Mouse (Mus musculus): Measurements from ENCODE around the gene Zfp871.

Gene Zfp871

DNA sequence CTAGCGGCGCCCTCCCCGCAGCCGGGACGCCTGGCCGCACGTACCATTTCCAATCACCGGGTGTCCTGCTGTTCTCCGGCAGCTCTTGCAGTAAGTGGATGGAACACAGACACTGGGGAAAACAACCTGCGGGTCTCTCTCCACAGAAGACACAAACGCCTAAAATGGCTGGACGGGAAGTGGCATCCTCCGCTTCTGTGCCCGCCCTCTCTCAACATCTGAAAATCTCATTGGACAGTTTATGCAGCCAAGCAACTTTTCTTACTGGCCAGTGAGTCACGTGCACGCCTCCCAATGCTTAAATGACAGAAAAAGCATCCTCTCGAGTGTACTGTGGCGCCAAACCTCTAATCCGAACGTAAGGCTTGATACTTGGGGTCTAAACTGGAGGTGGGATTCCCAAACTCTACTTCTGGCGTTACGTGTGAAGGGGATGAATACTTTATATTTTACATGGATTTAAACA lies at the start of gene Zfp871:
TSS of gene Zfp871 (minus strand) at position 194 of the 466 bp plus-strand sequence.
- DNase-seq, result peak; percentile 93

DNA sequence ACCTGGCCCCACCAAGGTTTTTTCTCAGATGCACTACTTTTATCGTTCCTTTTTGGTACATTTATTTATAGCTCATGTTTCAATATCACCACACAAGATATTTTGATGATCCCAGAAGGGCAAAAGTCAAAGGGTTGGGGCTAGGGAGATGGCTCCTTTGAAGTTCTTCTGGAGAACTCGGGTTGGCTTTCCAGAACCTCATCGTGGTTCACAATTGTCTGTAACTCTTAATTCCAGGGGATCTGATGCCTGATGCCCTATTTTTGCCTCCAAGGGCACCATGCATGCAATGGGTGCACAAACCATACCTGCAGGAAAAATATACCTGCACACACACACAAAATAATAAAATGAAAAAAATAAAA lies 42.3 kb upstream of the Zfp871 start:
- no peak for DNase-seq

DNA sequence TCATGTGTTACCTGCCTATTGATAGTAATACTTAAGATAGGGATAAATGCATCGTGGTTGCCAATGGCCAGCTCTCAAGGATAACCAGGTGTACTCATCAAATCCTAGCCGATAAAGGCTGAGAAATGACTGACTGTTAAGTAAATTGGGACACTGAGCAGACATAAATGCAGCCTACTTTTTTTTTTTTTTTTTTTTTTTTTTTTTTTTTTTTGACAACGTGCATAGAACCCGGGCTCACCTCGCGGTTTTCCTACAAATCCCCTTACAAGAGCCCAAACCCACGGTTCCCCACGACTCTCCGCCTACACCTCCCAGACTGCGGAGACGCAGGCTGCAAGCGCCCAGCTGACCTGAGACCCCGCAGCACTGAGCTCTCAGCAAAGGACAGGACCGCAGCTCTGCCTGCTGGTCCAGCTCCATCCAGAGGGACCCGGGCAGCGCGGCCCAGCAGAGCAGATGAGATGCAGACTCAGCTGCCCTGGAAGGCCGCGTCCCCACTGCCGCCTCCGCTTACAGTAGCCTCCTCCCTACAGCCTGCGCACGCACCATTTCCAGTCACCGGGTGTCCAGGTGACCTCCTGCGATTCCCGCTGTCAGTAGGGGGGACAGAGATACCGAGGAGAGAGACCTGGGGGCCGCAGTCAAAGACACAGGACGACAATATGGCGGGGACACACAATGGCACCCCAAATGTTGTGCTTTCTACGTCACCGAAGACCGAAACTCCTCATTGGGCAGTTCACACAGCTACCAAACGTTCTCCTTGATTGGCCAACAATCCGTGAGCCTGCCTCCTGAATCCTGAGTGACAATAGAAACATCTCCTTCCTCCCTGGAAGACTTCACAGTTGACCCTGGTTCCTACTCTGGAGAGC lies 41.7 kb upstream of the Zfp871 start, which contains the start of gene Zfp799:
TSS of gene Zfp799 (minus strand) at position 722 of the 878 bp plus-strand sequence.
- peak; percentile 87 for DNase-seq

DNA sequence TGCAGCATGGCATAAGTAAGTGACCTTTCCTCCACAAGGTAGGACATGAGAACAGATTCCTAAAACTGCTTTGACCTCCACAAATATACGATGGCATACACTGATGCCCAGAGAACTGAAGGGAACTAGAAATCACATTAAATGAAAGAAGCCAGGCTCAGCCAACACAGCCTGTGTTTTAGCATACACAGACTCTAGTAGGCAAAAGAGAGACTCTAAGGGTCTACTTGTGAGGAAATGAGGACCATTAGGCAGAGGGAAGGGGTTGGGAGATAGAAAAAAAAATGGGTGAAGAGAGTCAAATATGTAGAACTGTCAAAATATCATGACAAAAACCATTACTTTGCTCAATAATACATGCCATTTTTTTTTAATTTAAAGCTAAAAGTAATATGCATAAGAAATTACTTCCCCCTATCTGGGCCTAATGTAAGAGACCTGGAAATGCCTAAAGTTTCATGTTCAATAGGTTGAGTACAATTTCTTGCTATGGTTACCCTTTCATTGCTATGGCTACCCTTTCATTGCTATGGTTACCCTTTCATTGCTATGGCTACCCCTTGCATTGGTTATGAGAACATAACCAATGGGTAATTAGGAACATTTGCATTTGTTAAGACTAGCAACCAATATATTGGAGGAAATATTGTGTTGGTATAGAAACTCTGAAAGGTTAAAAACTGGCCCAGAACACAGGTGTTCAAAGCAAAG lies 28.1 kb upstream of the Zfp871 start:
- DNase-seq, result no peak

DNA sequence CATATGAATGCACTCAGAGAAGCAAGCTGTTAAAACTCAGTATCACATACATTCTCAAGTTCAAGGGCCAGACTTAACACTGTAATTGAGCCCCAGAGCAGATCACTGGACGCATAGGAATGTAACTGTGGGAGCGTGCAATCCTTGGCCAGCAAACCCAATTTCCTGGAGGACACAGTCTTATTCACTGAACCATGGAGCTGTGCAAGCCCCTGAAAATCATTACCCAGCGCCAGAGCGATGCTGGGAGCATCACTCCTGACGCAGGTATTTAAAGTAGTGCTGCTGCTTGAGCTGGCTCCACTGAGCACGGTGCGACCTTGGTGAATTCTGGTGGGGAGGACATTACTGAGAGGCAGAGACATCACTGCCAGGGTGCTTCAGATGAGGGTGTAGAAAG lies 26.0 kb upstream of the Zfp871 start:
- DNase-seq, result no peak

DNA sequence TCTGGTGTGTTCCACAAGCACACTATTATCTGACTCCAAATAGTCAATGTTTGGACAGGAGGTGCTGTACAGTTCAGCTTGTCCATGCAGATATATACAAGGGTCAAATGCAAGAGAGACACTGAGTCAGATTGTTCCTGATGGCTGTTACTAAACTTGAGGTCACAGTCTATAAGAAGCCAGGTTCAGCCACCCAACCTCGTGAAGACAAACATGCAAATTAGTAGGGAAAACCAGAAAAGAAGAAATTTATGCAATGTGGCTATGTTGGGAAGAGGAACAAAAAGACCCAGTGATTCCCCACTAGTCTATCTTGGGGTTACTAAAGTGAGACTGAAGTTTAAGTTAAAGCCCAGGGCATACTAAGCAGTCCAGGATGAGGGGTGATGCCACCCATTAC lies 22.6 kb upstream of the Zfp871 start:
- DNase-seq, result no peak

DNA sequence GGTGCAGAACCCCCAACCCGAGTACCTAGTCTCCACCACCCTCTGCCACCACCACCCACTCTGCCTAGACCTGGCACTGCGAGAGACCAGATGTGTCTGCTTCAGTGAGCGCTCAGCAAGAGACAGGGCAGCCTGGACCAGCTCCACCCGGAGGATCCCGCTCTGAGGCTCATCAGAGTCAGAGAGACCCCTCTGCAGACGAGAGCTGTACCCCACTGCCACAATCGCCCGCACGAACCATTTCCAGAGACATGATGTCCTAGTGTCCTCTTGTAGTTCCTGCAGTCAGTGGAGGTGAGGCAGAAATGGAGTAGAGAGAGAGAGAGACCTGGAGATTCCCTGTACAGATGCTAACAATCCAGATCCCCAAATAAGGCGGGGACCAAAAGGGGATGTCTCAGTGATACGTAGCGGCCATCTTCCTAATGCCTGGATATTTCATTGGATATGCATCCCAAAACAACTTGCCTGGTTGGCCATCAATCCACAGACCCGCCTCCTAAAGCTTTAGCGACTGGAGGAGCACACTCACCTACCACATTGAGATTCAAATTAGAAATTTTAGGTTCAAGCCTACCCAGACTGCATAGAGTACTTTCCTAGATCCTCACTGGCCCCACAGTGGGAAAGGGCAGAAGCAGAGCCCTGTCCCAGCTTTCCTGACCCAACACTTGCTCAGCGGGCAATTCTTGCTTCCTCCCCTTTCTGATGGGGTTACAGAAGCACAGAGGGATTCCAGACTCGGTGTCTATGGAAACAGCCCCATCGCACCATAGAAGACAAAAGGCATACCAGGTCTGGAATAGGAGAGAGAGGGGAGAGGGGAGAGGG lies 21.7 kb upstream of the Zfp871 start, which contains the start of gene Zfp811:
TSS of gene Zfp811 (minus strand) at position 388 of the 831 bp plus-strand sequence.
- peak; percentile 77 for DNase-seq

DNA sequence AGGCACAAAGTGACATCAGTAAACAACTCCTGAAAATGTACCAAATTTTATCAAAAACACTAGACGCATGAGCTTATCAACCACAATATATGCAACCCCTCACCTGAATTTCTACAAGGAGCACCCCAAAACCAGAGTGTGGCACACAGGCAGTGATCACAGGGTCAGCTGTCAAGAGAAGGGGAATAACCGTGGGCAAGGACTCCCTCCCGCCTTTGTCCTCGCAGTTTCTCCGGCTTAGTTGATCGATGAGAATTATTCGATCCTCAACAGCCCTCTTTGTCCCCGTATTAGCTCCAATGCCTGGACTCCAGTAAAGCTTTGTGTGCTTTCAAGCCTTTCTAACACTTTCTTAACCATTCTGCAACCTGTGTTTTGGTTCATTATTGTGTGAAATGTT lies 20.8 kb upstream of the Zfp871 start:
- DNase-seq, result no peak

DNA sequence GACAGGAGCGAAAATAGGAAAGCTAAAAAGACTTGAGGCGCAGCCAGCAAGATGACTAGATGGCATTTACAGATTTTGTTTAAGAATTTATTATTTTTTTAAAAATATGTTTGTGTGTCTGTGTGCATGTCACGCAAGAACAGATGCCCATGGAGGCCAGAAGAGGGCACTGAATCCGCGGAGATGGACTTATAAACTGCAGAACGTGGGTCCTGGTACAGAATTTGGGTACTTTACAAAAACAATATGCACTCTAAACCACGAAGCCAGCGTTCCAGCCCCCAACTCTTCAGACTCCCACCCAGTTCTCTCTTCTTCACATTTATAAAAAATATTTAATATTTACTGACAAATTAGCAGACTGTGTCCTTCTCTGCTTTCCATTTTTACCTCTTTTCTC lies 1.2 kb upstream of the Zfp871 start:
- DNase-seq, result no peak

DNA sequence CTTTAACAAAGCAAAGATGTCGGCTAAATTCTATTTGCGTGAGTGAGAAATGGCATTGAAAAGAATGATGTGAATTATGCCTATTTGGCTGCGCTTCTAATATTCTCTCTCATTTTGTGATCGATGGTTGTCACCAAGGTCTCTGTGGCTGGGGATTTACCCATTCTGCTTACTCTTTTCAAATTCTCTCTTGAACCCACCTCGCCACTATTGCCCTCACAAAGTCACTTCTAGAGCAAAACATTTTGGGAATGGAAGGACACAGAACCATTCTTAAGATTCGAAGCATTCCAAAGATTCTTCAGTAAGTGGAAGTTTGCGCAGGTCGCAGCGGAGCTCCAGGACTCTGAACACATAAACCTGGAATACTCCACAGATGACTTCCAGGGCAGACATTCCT lies 489 bp upstream of the Zfp871 start:
- no peak for DNase-seq

DNA sequence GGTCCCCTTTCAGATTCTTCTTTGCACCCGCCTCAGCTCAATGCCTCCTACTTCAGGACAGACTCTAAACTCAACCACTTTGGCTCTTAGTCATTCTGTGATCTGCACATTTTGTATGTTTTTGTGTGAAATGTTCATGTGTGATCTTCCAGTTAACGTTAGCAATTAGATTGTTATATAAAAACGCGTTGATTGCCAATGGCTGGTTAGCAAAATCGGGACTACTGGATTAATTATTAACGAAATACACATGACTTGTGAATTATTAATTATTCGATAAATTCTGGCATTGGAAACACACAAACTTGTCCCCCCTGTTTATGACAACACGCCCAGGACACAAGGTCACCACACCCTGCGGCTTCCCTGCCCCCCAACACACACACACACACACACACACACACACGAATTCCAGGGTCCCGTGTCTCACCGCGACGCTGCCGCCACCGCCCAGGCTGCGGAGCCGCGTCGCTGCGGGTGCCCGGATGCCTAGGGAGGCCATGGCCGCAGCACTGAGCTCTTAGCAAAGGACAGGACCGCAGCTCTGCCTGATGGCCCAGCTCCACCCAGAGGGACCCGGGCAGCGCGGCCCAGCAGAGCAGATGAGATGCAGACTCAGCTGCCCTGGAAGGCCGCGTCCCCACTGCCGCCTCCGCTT lies 522 bp downstream of the Zfp871 start:
- peak; percentile 46 for DNase-seq

DNA sequence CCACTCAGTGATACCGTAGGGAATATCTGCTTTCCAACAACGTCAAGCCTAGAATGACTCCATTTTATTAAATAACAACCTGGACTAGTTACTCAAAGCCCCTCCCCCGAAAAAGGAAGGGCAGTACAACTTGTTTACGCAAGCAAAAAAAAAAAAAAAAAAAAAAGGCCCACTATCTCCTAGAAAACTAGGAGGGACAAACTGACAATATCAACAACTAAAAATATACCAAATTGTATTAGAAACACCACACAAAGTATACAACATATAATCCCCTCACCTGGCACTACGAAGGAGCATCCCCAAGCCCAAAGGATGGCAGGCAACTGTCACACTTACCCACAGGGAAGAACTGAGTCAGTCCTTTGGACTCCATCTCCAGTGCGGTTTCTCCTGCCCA lies 1.1 kb downstream of the Zfp871 start:
- no peak for DNase-seq

DNA sequence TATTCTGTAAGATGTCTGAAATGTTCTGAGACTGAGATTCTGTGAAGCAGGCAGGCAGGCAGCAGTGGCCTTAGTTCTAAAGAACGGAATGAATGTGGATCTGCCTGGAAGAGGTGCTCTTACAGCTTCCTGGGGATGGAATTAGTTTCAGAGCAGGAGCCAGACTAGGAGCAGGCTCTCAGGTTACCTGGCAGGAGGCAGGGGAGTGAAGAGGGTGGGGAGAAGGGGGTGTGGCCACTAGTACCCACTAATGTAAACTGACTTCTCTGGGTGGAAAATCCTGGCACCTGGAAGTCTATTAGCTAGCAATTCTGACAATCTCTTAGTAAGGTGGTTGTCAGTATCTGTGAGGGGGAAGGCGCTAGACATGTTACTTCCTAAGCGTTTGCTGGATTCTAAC lies 2.4 kb downstream of the Zfp871 start:
- no peak for DNase-seq

DNA sequence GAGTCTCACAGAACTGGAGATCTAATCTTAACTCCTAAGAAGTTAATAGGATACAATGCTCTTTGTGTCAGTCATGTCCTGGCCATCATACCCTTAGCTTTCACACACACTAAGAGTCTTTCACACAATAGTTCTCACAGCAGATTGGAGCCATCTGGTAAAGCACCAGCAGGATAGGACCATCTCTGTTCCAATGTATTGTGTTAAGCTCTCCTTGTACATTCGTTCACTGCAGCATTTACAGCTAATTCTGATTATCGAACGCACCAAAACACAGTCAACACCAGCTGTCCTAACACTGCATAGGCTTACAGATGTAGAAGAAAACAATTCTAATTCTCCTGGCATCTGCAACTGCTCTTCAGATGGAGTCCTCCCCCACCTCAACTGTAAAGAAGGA lies 10.5 kb downstream of the Zfp871 start:
- DNase-seq, result no peak

DNA sequence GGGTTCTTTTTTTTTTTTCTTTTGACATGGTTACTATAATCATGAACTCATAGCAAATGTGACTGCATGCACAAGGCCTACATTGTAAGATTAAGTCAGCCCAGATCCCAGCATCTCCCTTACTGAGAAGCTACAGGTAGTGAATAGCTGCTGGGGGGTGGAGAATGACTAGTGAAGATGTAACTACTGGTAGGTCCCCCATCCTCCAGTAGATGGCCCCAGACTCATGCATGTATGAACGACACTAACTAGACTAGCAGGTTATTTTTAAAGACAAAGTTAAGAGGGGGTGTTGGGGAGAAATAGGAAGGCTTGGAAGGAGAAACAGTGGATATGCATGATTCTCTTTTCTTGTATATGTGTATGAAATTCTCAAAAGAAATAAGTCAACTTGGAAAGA lies 16.9 kb downstream of the Zfp871 start:
- no peak for DNase-seq

DNA sequence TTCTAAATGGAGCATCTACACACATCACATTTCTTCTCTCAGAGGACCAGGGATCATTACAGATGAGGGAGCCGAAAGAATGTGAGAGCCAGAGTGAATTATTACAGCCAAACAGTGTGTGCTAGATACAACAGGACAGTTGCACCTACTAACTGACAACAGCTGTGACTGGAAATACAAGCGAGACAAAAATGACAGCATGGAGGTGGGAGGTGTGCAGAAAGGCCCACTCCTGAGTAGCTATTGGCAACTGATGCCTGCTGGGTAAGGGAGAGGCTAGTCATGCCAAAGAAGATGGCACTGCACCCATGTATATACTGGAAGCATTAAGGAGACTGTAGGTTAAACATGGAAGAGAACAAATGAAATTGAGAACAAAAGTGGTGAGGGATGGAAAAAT lies 21.7 kb downstream of the Zfp871 start:
- DNase-seq, result no peak

DNA sequence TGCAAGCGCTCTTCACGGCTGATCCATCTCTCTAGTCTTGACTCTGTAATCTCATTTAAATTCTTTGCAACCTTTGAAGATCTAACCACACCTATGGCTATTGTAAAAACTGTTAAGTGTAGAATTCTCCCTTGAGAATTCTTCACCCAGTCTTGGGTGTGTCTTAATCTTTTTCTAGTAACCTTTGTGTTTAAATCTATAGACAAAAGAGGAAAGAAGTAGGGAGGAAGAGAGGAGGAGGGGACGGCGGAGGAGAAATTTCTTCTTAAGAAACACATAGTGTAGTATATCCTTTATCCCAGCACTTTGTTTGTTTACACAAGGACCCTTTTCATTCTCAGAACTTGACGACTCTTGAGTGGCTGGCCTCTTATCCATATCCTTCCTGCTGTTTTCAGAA lies 30.8 kb downstream of the Zfp871 start:
- no peak for DNase-seq

DNA sequence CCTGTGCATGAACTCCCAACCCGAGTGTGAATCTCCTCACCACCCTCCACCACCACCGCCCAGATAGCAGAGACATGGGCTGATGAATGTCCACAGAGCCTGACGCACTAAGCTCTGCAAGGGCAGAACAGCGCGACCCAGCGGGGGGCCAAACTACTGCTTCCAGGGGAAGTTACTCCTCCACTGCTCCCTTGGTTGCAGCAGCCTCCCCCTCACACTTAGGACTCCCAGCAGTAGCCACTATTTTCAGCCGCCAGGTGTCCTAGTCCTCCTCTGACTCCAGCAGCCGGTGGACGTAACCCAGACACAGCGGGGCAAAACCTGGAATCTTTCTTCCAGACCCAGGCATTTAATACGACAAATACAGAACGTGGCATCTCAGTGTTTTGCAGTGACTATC lies 34.5 kb downstream of the Zfp871 start:
- no peak for DNase-seq

DNA sequence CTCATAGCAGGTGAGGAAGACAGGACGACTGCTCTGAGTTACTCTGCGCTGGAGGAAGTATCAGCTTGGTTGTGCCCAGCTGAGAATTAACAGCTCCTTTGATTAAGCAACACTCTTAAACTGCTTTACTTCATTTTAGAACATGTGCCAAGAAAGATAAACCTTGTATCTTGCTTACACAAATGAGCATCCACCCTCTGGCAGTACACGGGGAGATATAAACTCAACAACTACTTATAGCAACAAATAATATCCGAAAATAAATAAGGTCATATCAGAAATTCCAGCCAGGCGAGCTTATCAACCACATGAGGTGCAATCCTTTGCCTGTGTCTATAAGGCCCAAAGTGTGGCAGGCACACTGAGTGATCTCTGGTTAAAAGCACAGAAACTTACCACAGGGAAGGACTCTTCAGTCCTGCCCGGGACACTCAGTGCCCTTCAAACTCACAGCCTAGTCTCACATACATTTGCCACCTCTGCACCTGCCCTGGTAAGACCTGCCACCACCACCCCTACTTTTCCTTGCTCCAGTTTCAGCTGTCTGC lies 35.2 kb downstream of the Zfp871 start:
- no peak for DNase-seq

DNA sequence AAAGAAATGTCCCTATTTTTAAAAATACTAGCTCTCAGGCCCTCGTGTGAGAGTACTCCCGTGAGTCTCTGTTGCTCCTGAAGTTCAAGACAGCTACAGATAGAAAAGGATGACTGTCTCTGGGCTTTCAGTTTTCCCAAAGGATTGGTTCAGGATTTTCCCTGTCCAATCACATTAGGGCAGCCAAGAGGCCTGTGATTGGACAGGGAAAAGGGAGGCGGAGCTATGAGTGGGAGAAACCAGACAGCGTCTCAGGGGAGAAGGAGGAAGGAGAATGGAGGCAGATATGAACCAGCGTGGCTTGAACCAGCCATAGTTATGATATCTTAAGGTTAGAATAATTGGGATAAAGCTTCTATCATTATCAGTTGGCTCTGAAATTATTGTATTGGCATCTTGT lies 37.5 kb downstream of the Zfp871 start:
- no peak for DNase-seq

DNA sequence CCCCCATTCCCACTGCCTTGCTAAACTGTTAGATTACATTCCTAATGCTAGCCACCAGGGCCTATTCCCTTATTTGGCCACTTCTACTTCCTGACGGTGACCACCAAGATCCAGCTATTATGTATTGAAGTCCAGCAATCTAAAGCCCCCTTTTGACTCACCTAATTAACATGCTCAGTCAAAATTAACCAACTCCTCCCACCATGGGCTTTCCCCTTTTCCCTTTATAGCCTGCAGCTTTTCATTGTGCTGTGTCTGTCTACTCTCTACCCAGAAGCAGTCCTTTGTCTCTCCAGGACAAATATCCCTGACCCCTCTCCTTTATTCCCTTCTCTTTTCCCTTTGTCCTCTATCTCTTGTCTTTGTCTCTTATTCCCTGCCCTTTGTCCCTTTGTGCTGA lies 47.0 kb downstream of the Zfp871 start:
- no peak for DNase-seq

DNA sequence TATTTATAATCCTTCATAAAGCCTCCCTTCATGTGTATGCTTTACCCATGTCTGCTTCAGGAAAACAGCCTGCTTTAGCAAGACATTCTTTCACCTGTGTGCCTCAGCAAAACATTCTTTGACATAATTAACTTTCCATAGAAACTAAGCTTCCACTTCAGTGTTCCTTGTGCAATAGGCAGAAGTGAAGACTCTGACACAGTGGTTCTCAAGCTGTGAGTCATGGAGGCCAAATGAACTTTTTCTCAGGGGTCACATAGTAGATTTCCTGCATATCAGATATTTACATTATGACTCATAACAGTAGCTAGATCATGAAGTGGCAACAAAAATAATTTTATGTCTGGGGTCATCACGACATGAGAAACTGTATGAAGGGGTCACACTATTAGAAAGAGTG lies 49.7 kb downstream of the Zfp871 start:
- DNase-seq, result no peak
